Mouse (Mus musculus): Measurements from ENCODE around the gene Prkci.

DNA sequence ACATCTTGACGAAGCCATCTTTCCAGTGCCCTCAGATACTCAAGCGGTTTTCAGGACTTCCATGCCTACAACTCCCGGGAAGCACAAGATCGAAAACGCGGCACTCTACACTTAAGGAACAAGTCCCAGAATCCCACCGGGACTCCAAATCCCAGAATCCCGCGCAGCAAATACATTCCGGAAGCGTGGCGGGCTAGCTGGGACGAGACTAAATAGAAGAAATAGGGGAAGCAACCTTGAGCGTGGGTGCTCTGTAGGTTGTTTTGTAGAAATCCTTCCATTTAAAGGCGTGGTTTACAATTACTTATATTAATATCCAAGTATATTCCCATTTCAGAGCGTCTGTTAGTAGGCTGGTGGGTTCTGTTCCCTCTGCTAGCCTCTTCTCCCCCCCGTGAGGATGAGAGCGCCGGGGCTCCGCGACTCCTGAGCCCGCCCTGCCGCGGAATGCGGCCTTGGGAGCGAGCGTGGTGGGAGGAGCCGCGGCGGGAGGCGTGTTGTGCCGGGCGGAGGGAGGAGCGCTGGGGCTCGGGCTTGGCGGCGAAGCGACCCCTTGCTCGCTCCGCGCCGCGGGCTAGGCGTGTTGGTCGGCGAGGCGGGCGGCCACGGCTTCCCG, at the start of gene Prkci:
- no peak for TF ChIP-seq CTCF (IDR thresholded peaks at IDR 0.05; ENCODE audit: low read depth)
- TF ChIP-seq EP300 (IDR thresholded peaks at IDR 0.05; ENCODE audit: low read depth): peak; percentile 76
